Mouse (Mus musculus) regulatory T cell (primary cell): ENCODE data around the gene Klk1b27.
"Not testable (repeated sequence)": the region's sequence is repeated elsewhere in the genome, so short reads cannot be mapped to it uniquely, and the experiment has no call there.

Source experiments
- in situ Hi-C: fragments of 300-600 bp; cut with MboI, MseI; formaldehyde crosslinking; loops from one replicate; pipeline ENCODE4 v1.15.1; 2025; ENCODE audit warnings: high pct_unique_total_duplicates

The Klk1b27 gene

GRCm38 (mm10) chr7:44051990-44052389, at the start of gene Klk1b27:
Klk1b27 (plus strand) TSS chr7:44052290.
- in situ Hi-C loops, result not testable (repeated sequence)

DNA sequence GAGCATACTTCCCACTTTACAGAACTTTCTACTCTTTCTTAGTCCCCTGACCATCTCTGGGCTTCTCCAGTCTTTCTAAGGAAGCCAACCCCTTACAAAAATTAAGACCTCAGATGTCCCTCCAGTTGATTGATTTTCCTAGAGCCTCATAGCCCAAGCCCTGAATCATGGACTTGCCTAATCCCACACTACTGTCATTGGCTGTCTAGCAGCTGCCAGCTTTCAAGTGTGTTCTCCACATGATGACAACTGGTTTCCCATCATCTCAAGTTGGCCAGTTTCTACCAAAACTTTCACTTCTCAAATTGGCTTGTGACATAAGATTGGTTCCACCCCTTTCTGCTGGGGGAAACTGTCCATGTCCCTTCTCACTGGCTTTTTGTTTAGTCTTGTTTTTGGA, 47.2 kb upstream of the Klk1b27 start:
- in situ Hi-C loops, result loop anchor here (5.0 kb wide), 1 partner anchor 73 kb away; the partner anchor contains the start of gene Klk15

DNA sequence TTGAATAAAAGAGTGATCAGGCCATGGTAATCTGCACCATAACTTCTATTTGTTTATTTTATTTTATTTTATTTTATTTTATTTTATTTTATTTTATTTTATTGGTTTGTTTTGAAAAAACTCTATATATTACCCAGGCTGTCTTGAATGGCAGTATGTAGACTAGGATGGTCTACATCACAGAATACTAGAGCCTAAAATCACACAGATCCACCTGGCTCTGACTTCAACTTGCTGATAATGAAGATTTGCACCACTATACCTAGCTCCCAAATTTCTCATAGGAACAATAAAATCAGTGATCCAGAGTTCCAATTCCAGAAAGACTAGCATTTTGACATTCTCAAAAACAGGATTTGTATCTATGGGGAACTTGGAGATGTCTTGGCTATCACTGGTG, 40.2 kb upstream of the Klk1b27 start, which contains the start of gene Klk1b26:
TSS of gene Klk1b26 (plus strand) at position 301 of the 400 bp plus-strand sequence.
- in situ Hi-C loops, result not testable (repeated sequence)

GRCm38 (mm10) chr7:44014666-44015065, 37.4 kb upstream of the Klk1b27 start:
- in situ Hi-C loops, result not testable (repeated sequence)

DNA sequence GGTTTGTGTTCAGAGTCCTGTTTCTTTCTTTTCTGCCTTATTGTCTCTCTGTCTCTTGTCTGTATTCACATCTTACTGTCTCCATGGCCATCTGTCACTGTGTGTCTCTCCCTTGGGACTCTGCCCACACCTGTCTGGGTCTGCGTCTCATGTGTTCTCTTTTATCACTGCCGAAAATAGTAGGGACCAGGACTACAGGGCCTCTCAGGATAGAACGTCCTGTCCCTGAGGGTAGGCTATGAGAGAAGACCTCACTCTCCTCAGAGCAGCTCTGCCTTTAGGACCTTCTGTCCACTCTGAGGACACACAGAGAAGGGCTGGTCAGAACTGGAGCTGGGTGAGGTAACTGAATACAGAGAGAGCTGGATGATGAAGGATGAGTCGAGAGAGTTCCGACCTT, 37.0 kb upstream of the Klk1b27 start:
- in situ Hi-C loops, result no loop called here

DNA sequence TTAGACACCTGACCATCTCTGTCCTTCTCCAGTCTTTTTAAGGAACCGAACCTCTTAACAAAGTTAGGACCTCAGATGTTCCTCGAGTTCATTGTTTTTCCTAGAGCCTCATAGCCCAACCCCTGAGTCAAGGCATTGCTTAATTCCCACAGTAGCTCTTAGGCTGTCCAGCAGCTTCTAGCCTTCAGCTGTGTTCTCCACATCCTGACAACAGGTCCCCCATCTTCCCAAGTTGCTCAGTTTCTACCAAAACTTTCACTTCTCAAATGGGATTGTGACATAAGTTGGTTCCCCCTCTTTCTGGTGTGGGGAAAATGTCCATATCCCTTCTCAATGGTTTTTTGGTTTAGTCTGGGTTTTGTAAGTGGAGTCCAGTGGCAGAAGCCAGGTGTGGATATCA, 20.0 kb downstream of the Klk1b27 start:
- in situ Hi-C loops, result no loop called here

- in situ Hi-C loops, result no loop called here
These were observed 25.6 kb downstream of the Klk1b27 start for GRCm38 (mm10) chr7:44077703-44078102.

GRCm38 (mm10) chr7:44096111-44096510, 44.0 kb downstream of the Klk1b27 start:
- in situ Hi-C loops, result no loop called here

GRCm38 (mm10) chr7:44102028-44102427, 49.9 kb downstream of the Klk1b27 start, which contains the start of gene Klk1b21:
Klk1b21 (plus strand) TSS chr7:44102328.
- in situ Hi-C loops, result not testable (repeated sequence)
